Mouse (Mus musculus) forebrain, embryonic 14.5 days (tissue): Measurements from ENCODE around the gene Olfr732. TPM values are rescaled to one million over a fixed set of nuclear protein-coding genes. Genes with fewer than 3 reads are reported as not detected.

Experiments used
- ATAC-seq: fragments of 200-750 bp; cut with Nextera tagmentation; 2 replicates; pipeline ENCODE4 v1.8.0; 2017; ENCODE audit warnings: mild to moderate bottlenecking, moderate library complexity
- DNase-seq: peaks from one replicate; pipeline ENCODE4 v3.0.0-alpha.2; 2015; ENCODE audit warnings: low spot score
- H3K27ac ChIP-seq: fragments of 300-500 bp; sonication (generic); 2 replicates; pipeline ENCODE4 v1.5.1; 2014; ENCODE audit warnings: low read depth, mild to moderate bottlenecking, control low read depth, low read length, moderate library complexity
- H3K27me3 ChIP-seq: fragments of 300-500 bp; sonication (generic); replicated peaks from 2 replicates; pipeline ENCODE4 v1.6.1; 2014; ENCODE audit warnings: low read length, control low read depth, mixed read lengths; ENCODE audit not compliant: control insufficient read depth, insufficient read depth
- H3K36me3 ChIP-seq: fragments of 300-500 bp; sonication (generic); 2 replicates; pipeline ENCODE4 v1.6.1; 2014; ENCODE audit warnings: low read length, control low read depth; ENCODE audit not compliant: control insufficient read depth, insufficient read depth
- H3K4me1 ChIP-seq: fragments of 300-500 bp; sonication (generic); 2 replicates; pipeline ENCODE4 v1.6.1; 2014; ENCODE audit warnings: antibody characterized with exemption, low read length, control low read depth; ENCODE audit not compliant: control insufficient read depth, insufficient read depth
- H3K4me2 ChIP-seq: fragments of 300-500 bp; sonication (generic); 2 replicates; pipeline ENCODE4 v1.6.1; 2014; ENCODE audit warnings: mild to moderate bottlenecking, control low read depth, low read length
- H3K4me3 ChIP-seq: fragments of 300-500 bp; sonication (generic); 2 replicates; pipeline ENCODE4 v1.5.1; 2014; ENCODE audit warnings: low read depth, low read length, control low read depth
- H3K9ac ChIP-seq: fragments of 300-500 bp; sonication (generic); 2 replicates; pipeline ENCODE4 v1.6.1; 2014; ENCODE audit warnings: mild to moderate bottlenecking, low read length, control low read depth, moderate library complexity
- H3K9me3 ChIP-seq: fragments of 300-500 bp; sonication (generic); replicated peaks from 2 replicates; pipeline ENCODE4 v1.6.1; 2016; ENCODE audit warnings: low read length, control low read depth, mixed read lengths; ENCODE audit not compliant: control insufficient read depth
- WGBS: fragments of 180-500 bp; shearing (Covaris S2); extraction: QIAGEN DNeasy Blood & Tissue Kit; methylation state at CpG from one replicate; pipeline ENCODE4 v1.1.7; 2014; 5-methylcytosine and 5-hydroxymethylcytosine counted together
- polyA plus RNA-seq: library from polyadenylated mRNA; unstranded; fragments of >200 nt; fragmentation: Nextera tagmentation; extraction: Ambion mirVana; gene quantifications from 2 replicates; pipeline ENCODE4 v1.2.1, GENCODE M21; 2014

The Olfr732 gene
- not detected in 2 replicates for polyA plus RNA-seq

GRCm38 (mm10) chr14:50284106-50284505, at the start of gene Olfr732:
TSS of gene Olfr732 (minus strand) at chr14:50284206.
- Histone ChIP-seq H3K9ac (no peak within 1 kb of the TSS), H3K4me2 (no peak within 1 kb of the TSS), H3K36me3 (no peaks in the 10 kb centered on the region), H3K4me3 (no peak within 1 kb of the TSS), H3K27ac (no peak within 1 kb of the TSS), H3K27me3 (no peaks in the 10 kb centered on the region), H3K4me1 (no peaks in the 10 kb centered on the region), H3K9me3 (no peaks in the 10 kb centered on the region)
- ATAC-seq (no peak), DNase-seq (no peak)
- WGBS = 96% methylated on average over 1 of the region's 1 CpGs

- Histone ChIP-seq H3K9me3 (no peaks in the 10 kb centered on the region), H3K4me3 (no peak within 1 kb of the TSS), H3K4me2 (no peak within 1 kb of the TSS), H3K27ac (no peak within 1 kb of the TSS), H3K4me1 (no peaks in the 10 kb centered on the region), H3K9ac (no peak within 1 kb of the TSS), H3K27me3 (no peaks in the 10 kb centered on the region), H3K36me3 (no peaks in the 10 kb centered on the region)
- DNase-seq = no peak
- 62% methylated on average over 1 of the region's 1 CpGs for WGBS
- no peak for ATAC-seq
Measured at GRCm38 (mm10) chr14:50326661-50327060, 42.7 kb upstream of the Olfr732 start, which contains the start of gene Olfr734. TSS of gene Olfr734 (minus strand) at chr14:50326761.

GRCm38 (mm10) chr14:50301422-50301821, 17.4 kb upstream of the Olfr732 start, which contains the start of gene Olfr733:
TSS of gene Olfr733 (minus strand) at chr14:50301522.
- Histone ChIP-seq H3K27ac (no peak within 1 kb of the TSS), H3K4me3 (no peak within 1 kb of the TSS), H3K4me1 (no peaks in the 10 kb centered on the region), H3K4me2 (no peak within 1 kb of the TSS), H3K27me3 (no peaks in the 10 kb centered on the region), H3K9ac (no peak within 1 kb of the TSS), H3K9me3 (no peaks in the 10 kb centered on the region), H3K36me3 (no peaks in the 10 kb centered on the region)
- ATAC-seq = no peak
- no peak for DNase-seq

- Histone ChIP-seq H3K9ac (no peak within 1 kb of the TSS), H3K4me3 (no peak within 1 kb of the TSS), H3K4me1 (no peaks in the 10 kb centered on the region), H3K27ac (no peak within 1 kb of the TSS), H3K4me2 (no peak within 1 kb of the TSS), H3K36me3 (no peaks in the 10 kb centered on the region), H3K9me3 (no peaks in the 10 kb centered on the region), H3K27me3 (no peaks in the 10 kb centered on the region)
- 78% methylated on average over 4 of the region's 4 CpGs for WGBS
- DNase-seq (no peak), ATAC-seq (no peak)
Measured at GRCm38 (mm10) chr14:50241766-50242165, 42.2 kb downstream of the Olfr732 start, which contains the start of gene Olfr731. TSS of gene Olfr731 (minus strand) at chr14:50241866.

Other genes starting within 250 kb of the Olfr732 start
- not detected in 2 replicates for gene Olfr725, start 243.8 kb downstream of the Olfr732 start, polyA plus RNA-seq
- gene Olfr726, start 193.3 kb downstream of the Olfr732 start, polyA plus RNA-seq = not detected in 2 replicates
- not detected in 2 replicates for gene Olfr727, start 161.0 kb downstream of the Olfr732 start, polyA plus RNA-seq
- gene Olfr728, start 141.5 kb downstream of the Olfr732 start, polyA plus RNA-seq = not detected in 2 replicates
- gene Olfr729, start 131.3 kb downstream of the Olfr732 start, polyA plus RNA-seq = not detected in 2 replicates
- gene Olfr730, start 96.0 kb downstream of the Olfr732 start, polyA plus RNA-seq = not detected in 2 replicates
- gene Olfr731, start 42.3 kb downstream of the Olfr732 start, polyA plus RNA-seq = not detected in 2 replicates
- not detected in 2 replicates for gene Olfr733, start 17.3 kb upstream of the Olfr732 start, polyA plus RNA-seq
- gene Olfr734, start 42.6 kb upstream of the Olfr732 start, polyA plus RNA-seq = not detected in 2 replicates
- gene Olfr735, start 64.7 kb upstream of the Olfr732 start, polyA plus RNA-seq = not detected in 2 replicates
- not detected in 2 replicates for gene Tlr11, start 73.7 kb upstream of the Olfr732 start, polyA plus RNA-seq
- not detected in 2 replicates for gene Olfr736, start 97.0 kb upstream of the Olfr732 start, polyA plus RNA-seq
- not detected in 2 replicates for gene Olfr738, start 123.4 kb upstream of the Olfr732 start, polyA plus RNA-seq
- gene Olfr739, start 134.4 kb upstream of the Olfr732 start, polyA plus RNA-seq = not detected in 2 replicates
- gene Olfr740, start 161.3 kb upstream of the Olfr732 start, polyA plus RNA-seq = not detected in 2 replicates
- gene Olfr741, start 188.5 kb upstream of the Olfr732 start, polyA plus RNA-seq = not detected in 2 replicates
- not detected in 2 replicates for gene Olfr742, start 219.4 kb upstream of the Olfr732 start, polyA plus RNA-seq
- gene Olfr743, start 237.6 kb upstream of the Olfr732 start, polyA plus RNA-seq = not detected in 2 replicates